Mouse (Mus musculus): ENCODE measurements around the gene Ogdh. TPM values are rescaled to one million over a fixed set of nuclear protein-coding genes. Genes with fewer than 3 reads are reported as not detected.

Ogdh gene
- total and polyA plus RNA-seq, 2 experiments = 69.9 to 85.2 TPM

- 93% methylated on average over 2 of the region's 2 CpGs for WGBS
- Histone ChIP-seq H3K4me3 (ENCODE audit: insufficient read depth, low read depth, low read length) (no peak overlapping the region), H3K9ac (ENCODE audit: low read depth, low read length) (no peak overlapping the region), H3K27me3 (ENCODE audit: control insufficient read depth, insufficient read depth, low read length) (no peaks in the 10 kb centered on the region), H3K27ac (replicated peaks; ENCODE audit: insufficient read depth, low read depth, low read length) (no peak overlapping the region), H3K79me2 (ENCODE audit: control insufficient read depth, insufficient read depth, low read length) (peaks cover 22% of the 10 kb centered on the region; the same call in 1 of the 2 replicates), H3K36me3 (ENCODE audit: control insufficient read depth, insufficient read depth, low read length) (peaks cover 39% of the 10 kb centered on the region), H3K4me1 (ENCODE audit: control insufficient read depth, insufficient read depth, low read length) (peaks cover 5% of the 10 kb centered on the region)
- TF ChIP-seq CTCF (IDR thresholded peaks at IDR 0.05; ENCODE audit: low read depth, low read length) = no peak
- no peak for TF ChIP-seq POLR2A (IDR thresholded peaks at IDR 0.05; ENCODE audit: extremely low read depth, insufficient read depth, low read length)
- DNase-seq (ENCODE audit: extremely low read depth, low read depth, low spot score) = no peak
Measured at GRCm38 (mm10) chr11:6302793-6303192, 11.4 kb downstream of the Ogdh start.

DNA sequence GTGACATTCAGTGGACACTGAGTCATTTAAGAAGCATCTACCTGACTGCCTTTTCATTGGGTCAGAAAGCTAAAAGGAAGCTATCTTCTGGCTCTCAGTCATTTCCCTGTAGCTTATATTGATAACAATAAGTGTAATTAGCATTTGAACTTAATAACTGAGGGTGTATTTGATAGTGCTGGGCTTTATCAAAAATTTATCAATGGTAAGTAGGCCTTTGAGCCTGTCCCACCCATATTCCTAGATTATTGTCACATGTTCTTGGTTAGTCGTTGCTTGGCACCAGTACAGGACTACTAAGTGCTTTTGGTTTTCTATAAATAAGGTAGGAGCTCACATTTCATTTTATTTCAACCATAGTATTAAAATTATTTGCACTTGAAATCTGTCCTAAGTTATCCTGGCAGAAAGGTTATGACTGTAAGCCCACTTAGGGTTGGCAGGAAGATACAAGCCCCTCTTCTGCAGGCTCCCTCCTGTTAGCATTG is 14.6 kb downstream of the Ogdh start:
- Histone ChIP-seq H3K27me3 (ENCODE audit: control insufficient read depth, insufficient read depth, low read length) (no peaks in the 10 kb centered on the region), H3K27ac (replicated peaks; ENCODE audit: insufficient read depth, low read depth, low read length) (no peak overlapping the region), H3K79me2 (ENCODE audit: control insufficient read depth, insufficient read depth, low read length) (peaks cover 25% of the 10 kb centered on the region; the same call in 1 of the 2 replicates), H3K4me1 (ENCODE audit: control insufficient read depth, insufficient read depth, low read length) (peaks cover 9% of the 10 kb centered on the region), H3K4me3 (ENCODE audit: insufficient read depth, low read depth, low read length) (no peak overlapping the region), H3K36me3 (ENCODE audit: control insufficient read depth, insufficient read depth, low read length) (peaks cover 23% of the 10 kb centered on the region), H3K9ac (ENCODE audit: low read depth, low read length) (no peak overlapping the region)
- WGBS = 80% methylated on average over 1 of the region's 1 CpGs
- TF ChIP-seq CTCF (IDR thresholded peaks at IDR 0.05; ENCODE audit: low read depth, low read length) (no peak), POLR2A (IDR thresholded peaks at IDR 0.05; ENCODE audit: extremely low read depth, insufficient read depth, low read length) (no peak)
- DNase-seq (ENCODE audit: extremely low read depth, low read depth, low spot score) = no peak

DNA sequence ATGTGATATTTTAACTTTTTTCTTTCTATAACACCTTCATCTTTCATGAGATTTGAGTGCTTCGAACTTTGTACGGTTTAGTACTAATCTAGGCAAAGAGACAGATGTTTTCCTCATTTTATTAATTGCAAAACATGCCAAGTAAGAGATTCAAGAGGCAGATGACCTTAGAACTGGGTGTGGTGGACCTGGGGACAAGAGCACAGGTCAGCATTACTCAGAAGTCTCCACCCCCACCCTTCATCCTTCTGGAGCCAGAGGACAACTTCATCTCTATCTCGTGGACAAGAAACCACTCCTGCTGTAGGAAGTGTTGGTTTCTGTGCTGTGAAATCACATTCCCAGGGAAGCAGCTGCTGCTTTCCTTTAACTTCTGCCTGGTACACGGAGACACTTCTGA is 16.7 kb downstream of the Ogdh start:
- 20% methylated on average over 4 of the region's 4 CpGs for WGBS
- peaks cover 20% of the 10 kb centered on the region; the same call in 1 of the 2 replicates for H3K79me2 ChIP-seq (ENCODE audit: control insufficient read depth, insufficient read depth, low read length)
- peaks cover 19% of the 10 kb centered on the region for H3K36me3 ChIP-seq (ENCODE audit: control insufficient read depth, insufficient read depth, low read length)
- H3K27me3 ChIP-seq (ENCODE audit: control insufficient read depth, insufficient read depth, low read length) = no peaks in the 10 kb centered on the region
- DNase-seq (ENCODE audit: extremely low read depth, low read depth, low spot score) = peak; percentile 81
- peak overlapping the region; percentile 15; the same call in 1 of the 2 replicates for H3K27ac ChIP-seq (replicated peaks; ENCODE audit: insufficient read depth, low read depth, low read length)
- H3K4me1 ChIP-seq (ENCODE audit: control insufficient read depth, insufficient read depth, low read length) = peaks cover 9% of the 10 kb centered on the region
- no peak for TF ChIP-seq POLR2A (IDR thresholded peaks at IDR 0.05; ENCODE audit: extremely low read depth, insufficient read depth, low read length)
- TF ChIP-seq CTCF (IDR thresholded peaks at IDR 0.05; ENCODE audit: low read depth, low read length) = no peak
- no peak overlapping the region for H3K9ac ChIP-seq (ENCODE audit: low read depth, low read length)
- no peak overlapping the region for H3K4me3 ChIP-seq (ENCODE audit: insufficient read depth, low read depth, low read length)

GRCm38 (mm10) chr11:6313874-6314406 is 22.5 kb downstream of the Ogdh start:
- no peak for DNase-seq (ENCODE audit: extremely low read depth, low read depth, low spot score)
- no peak overlapping the region for H3K27ac ChIP-seq (replicated peaks; ENCODE audit: insufficient read depth, low read depth, low read length)
- H3K36me3 ChIP-seq (ENCODE audit: control insufficient read depth, insufficient read depth, low read length) = peaks cover 51% of the 10 kb centered on the region
- H3K4me1 ChIP-seq (ENCODE audit: control insufficient read depth, insufficient read depth, low read length) = no peaks in the 10 kb centered on the region
- H3K9ac ChIP-seq (ENCODE audit: low read depth, low read length) = no peak overlapping the region
- H3K27me3 ChIP-seq (ENCODE audit: control insufficient read depth, insufficient read depth, low read length) = no peaks in the 10 kb centered on the region
- H3K4me3 ChIP-seq (ENCODE audit: insufficient read depth, low read depth, low read length) = no peak overlapping the region
- TF ChIP-seq CTCF (IDR thresholded peaks at IDR 0.05; ENCODE audit: low read depth, low read length) = no peak
- TF ChIP-seq POLR2A (IDR thresholded peaks at IDR 0.05; ENCODE audit: extremely low read depth, insufficient read depth, low read length) = no peak
- H3K79me2 ChIP-seq (ENCODE audit: control insufficient read depth, insufficient read depth, low read length) = peaks cover 12% of the 10 kb centered on the region; the same call in 1 of the 2 replicates
- WGBS = 88% methylated on average over 7 of the region's 7 CpGs

GRCm38 (mm10) chr11:6316821-6317220 is 25.4 kb downstream of the Ogdh start:
- Histone ChIP-seq H3K79me2 (ENCODE audit: control insufficient read depth, insufficient read depth, low read length) (no peaks in the 10 kb centered on the region; the same call in 1 of the 2 replicates), H3K36me3 (ENCODE audit: control insufficient read depth, insufficient read depth, low read length) (peaks cover 62% of the 10 kb centered on the region), H3K4me1 (ENCODE audit: control insufficient read depth, insufficient read depth, low read length) (no peaks in the 10 kb centered on the region), H3K27me3 (ENCODE audit: control insufficient read depth, insufficient read depth, low read length) (no peaks in the 10 kb centered on the region), H3K27ac (replicated peaks; ENCODE audit: insufficient read depth, low read depth, low read length) (no peak overlapping the region), H3K4me3 (ENCODE audit: insufficient read depth, low read depth, low read length) (no peak overlapping the region), H3K9ac (ENCODE audit: low read depth, low read length) (no peak overlapping the region)
- WGBS = 84% methylated on average over 11 of the region's 11 CpGs
- no peak for DNase-seq (ENCODE audit: extremely low read depth, low read depth, low spot score)
- TF ChIP-seq CTCF (IDR thresholded peaks at IDR 0.05; ENCODE audit: low read depth, low read length) = no peak
- TF ChIP-seq POLR2A (IDR thresholded peaks at IDR 0.05; ENCODE audit: extremely low read depth, insufficient read depth, low read length) = no peak

GRCm38 (mm10) chr11:6318559-6318958 is 27.1 kb downstream of the Ogdh start:
- Histone ChIP-seq H3K9ac (ENCODE audit: low read depth, low read length) (no peak overlapping the region), H3K4me3 (ENCODE audit: insufficient read depth, low read depth, low read length) (no peak overlapping the region), H3K27ac (replicated peaks; ENCODE audit: insufficient read depth, low read depth, low read length) (no peak overlapping the region), H3K27me3 (ENCODE audit: control insufficient read depth, insufficient read depth, low read length) (no peaks in the 10 kb centered on the region), H3K79me2 (ENCODE audit: control insufficient read depth, insufficient read depth, low read length) (peaks cover 4% of the 10 kb centered on the region; the same call in 1 of the 2 replicates), H3K4me1 (ENCODE audit: control insufficient read depth, insufficient read depth, low read length) (no peaks in the 10 kb centered on the region), H3K36me3 (ENCODE audit: control insufficient read depth, insufficient read depth, low read length) (peaks cover 68% of the 10 kb centered on the region)
- TF ChIP-seq CTCF (IDR thresholded peaks at IDR 0.05; ENCODE audit: low read depth, low read length) = no peak
- TF ChIP-seq POLR2A (IDR thresholded peaks at IDR 0.05; ENCODE audit: extremely low read depth, insufficient read depth, low read length) = no peak
- no peak for DNase-seq (ENCODE audit: extremely low read depth, low read depth, low spot score)
- 88% methylated on average over 5 of the region's 5 CpGs for WGBS
